Mouse (Mus musculus): ENCODE data around the gene Socs7. TPM values are rescaled to one million over a fixed set of nuclear protein-coding genes. Genes with fewer than 3 reads are reported as not detected.

Socs7 gene
- polyA plus RNA-seq, 1 experiment, result 7.3 TPM

GRCm38 (mm10) chr11:97441036-97441657 lies 78.8 kb downstream of the Socs7 start:
- TF ChIP-seq GATA1 (IDR thresholded peaks at IDR 0.05; ENCODE audit: low read length), result no peak

GRCm38 (mm10) chr11:97441658-97442125 lies 79.3 kb downstream of the Socs7 start:
- no peak for TF ChIP-seq GATA1 (IDR thresholded peaks at IDR 0.05; ENCODE audit: low read length)

- peak; percentile 73 for TF ChIP-seq GATA1 (IDR thresholded peaks at IDR 0.05; ENCODE audit: low read length)
Measured at GRCm38 (mm10) chr11:97442891-97443675, 80.7 kb downstream of the Socs7 start.

GRCm38 (mm10) chr11:97445596-97445995 lies 83.2 kb downstream of the Socs7 start:
- no peak for TF ChIP-seq GATA1 (IDR thresholded peaks at IDR 0.05; ENCODE audit: low read length)

- TF ChIP-seq GATA1 (IDR thresholded peaks at IDR 0.05; ENCODE audit: low read length), result peak; percentile 90
Measured at GRCm38 (mm10) chr11:97445999-97446511, 83.7 kb downstream of the Socs7 start.

DNA sequence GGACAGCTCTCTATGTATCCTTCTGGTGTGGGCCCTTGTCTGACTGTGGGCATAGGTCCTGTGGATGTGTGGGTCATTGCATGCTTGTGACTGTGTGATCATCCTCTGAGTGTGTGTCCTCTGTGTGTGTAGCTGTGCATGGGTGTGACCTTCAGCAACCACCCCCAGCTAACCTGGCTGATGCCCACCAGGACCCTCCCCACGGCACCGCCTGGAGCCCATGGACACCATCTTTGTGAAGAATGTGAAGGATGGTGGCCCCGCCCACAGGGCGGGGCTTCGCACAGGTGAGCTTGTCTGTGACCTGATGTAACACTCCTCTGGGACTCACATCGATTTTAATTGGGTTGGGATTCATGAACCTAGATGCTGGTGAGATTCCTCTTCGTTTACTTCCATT lies 85.6 kb downstream of the Socs7 start:
- no peak for TF ChIP-seq GATA1 (IDR thresholded peaks at IDR 0.05; ENCODE audit: low read length)

Other genes with a start within 250 kb of the Socs7 start
- gene Tbx21, start 247.2 kb upstream of the Socs7 start, polyA plus RNA-seq (2012), result not detected in 2 replicates
- gene Tbkbp1, start 211.1 kb upstream of the Socs7 start, polyA plus RNA-seq (2012), result 0.10 and 0.22 TPM in 2 replicates
- gene Kpnb1, start 174.7 kb upstream of the Socs7 start, polyA plus RNA-seq (2012), result 49.2 and 62.1 TPM in 2 replicates
- gene Npepps, start 81.9 kb upstream of the Socs7 start, polyA plus RNA-seq (2012), result 24.4 and 31.5 TPM in 2 replicates
- 11.9 and 13.4 TPM in 2 replicates for gene Mrpl45, start 46.8 kb upstream of the Socs7 start, polyA plus RNA-seq (2012)
- 0.01 TPM in 1 of 2 replicates, not detected in the other for gene Gpr179, start 10.5 kb upstream of the Socs7 start, polyA plus RNA-seq (2012)
- 49.9 and 68.6 TPM in 2 replicates for gene Arhgap23, start 53.0 kb downstream of the Socs7 start, polyA plus RNA-seq (2012)
- not detected in 2 replicates for gene 4933428G20Rik, start 137.8 kb downstream of the Socs7 start, polyA plus RNA-seq (2012)
- gene Srcin1, start 213.6 kb downstream of the Socs7 start, polyA plus RNA-seq (2012), result 0.09 and 0.18 TPM in 2 replicates